Mouse (Mus musculus) adrenal gland, postnatal 36 days (tissue): ENCODE measurements around the gene Ugt1a1. TPM values are rescaled to one million over a fixed set of nuclear protein-coding genes. Genes with fewer than 3 reads are reported as not detected.

ENCODE experiments used
- DNase-seq, 2 experiments: peaks; one replicate each; pipeline ENCODE4 v3.0.0; 2021; ENCODE audit warnings: mixed read lengths in 1 of 2
- total RNA-seq, 2 experiments: library from RNA; stranded (reverse); gene quantifications; 2 replicates each; pipeline ENCODE4 v1.2.3; 2021

Ugt1a1 gene
- total RNA-seq, 2 experiments from 2014 or later: 0.73 to 55.5 TPM

GRCm38 (mm10) chr1:88258881-88259642 is 47.3 kb downstream of the Ugt1a1 start:
- peak; percentile 49 to 66 for DNase-seq

- no peak for DNase-seq
These were observed 47.9 kb downstream of the Ugt1a1 start for GRCm38 (mm10) chr1:88259643-88260024.

GRCm38 (mm10) chr1:88260114-88260513 is 48.4 kb downstream of the Ugt1a1 start:
- peak in 1 of 2 experiments; percentile 71 for DNase-seq

- no peak for DNase-seq
These were observed 49.0 kb downstream of the Ugt1a1 start for GRCm38 (mm10) chr1:88260604-88261377.

- no peak for DNase-seq
These were observed 49.9 kb downstream of the Ugt1a1 start for GRCm38 (mm10) chr1:88261706-88262105.

GRCm38 (mm10) chr1:88262255-88262654 is 50.5 kb downstream of the Ugt1a1 start:
- peak; percentile 87 to 89 for DNase-seq

- DNase-seq: no peak
These were observed 51.2 kb downstream of the Ugt1a1 start for GRCm38 (mm10) chr1:88262961-88263360.

- no peak for DNase-seq
These were observed 52.0 kb downstream of the Ugt1a1 start for GRCm38 (mm10) chr1:88263778-88264177.

- DNase-seq: no peak
These were observed 52.6 kb downstream of the Ugt1a1 start for GRCm38 (mm10) chr1:88264237-88264868.

- peak in 1 of 2 experiments; percentile 70 for DNase-seq
These were observed 53.1 kb downstream of the Ugt1a1 start for GRCm38 (mm10) chr1:88264869-88265240.

GRCm38 (mm10) chr1:88266123-88266522 is 54.4 kb downstream of the Ugt1a1 start:
- no peak for DNase-seq

GRCm38 (mm10) chr1:88267489-88267888 is 55.7 kb downstream of the Ugt1a1 start:
- DNase-seq: no peak

GRCm38 (mm10) chr1:88268070-88268469 is 56.3 kb downstream of the Ugt1a1 start:
- DNase-seq: no peak

Other genes with a start within 250 kb of the Ugt1a1 start
- 10 to 100 TPM; 22.7 to 23.8 TPM for gene Usp40, start 203.4 kb upstream of the Ugt1a1 start, total RNA-seq
- gene Ugt1a10, start 156.6 kb upstream of the Ugt1a1 start, total RNA-seq: under 1 TPM in 1 of 2 experiments, not detected in 1; 0.16 TPM
- gene Ugt1a9, start 141.2 kb upstream of the Ugt1a1 start, total RNA-seq: under 1 TPM in 1 of 2 experiments, not detected in 1; 0.26 TPM
- gene Ugt1a8, start 124.1 kb upstream of the Ugt1a1 start, total RNA-seq: not detected
- gene Ugt1a7c, start 116.9 kb upstream of the Ugt1a1 start, total RNA-seq: 1 to 10 TPM; 2.7 to 2.8 TPM
- 1 to 10 TPM; 3.6 to 7.5 TPM for gene Ugt1a6b, start 108.7 kb upstream of the Ugt1a1 start, total RNA-seq
- gene Ugt1a6a, start 77.2 kb upstream of the Ugt1a1 start, total RNA-seq: 10 to 100 TPM; 15.0 to 15.7 TPM
- gene Ugt1a5, start 45.9 kb upstream of the Ugt1a1 start, total RNA-seq: under 1 TPM; 0.17 to 0.20 TPM
- gene Ugt1a2, start 11.4 kb upstream of the Ugt1a1 start, total RNA-seq: under 1 TPM in 1 of 2 experiments, not detected in 1; 0.33 TPM
- 1 to 10 TPM; 1.5 to 5.9 TPM for gene Dnajb3, start 6.2 kb upstream of the Ugt1a1 start, total RNA-seq
- under 1 TPM; 0.30 to 0.43 TPM for gene Mroh2a, start 15.0 kb downstream of the Ugt1a1 start, total RNA-seq
- gene Hjurp, start 65.7 kb downstream of the Ugt1a1 start, total RNA-seq: 10 to 100 TPM; 31.0 to 35.9 TPM
- gene Trpm8, start 65.7 kb downstream of the Ugt1a1 start, total RNA-seq: not detected
- not detected for gene Spp2, start 195.0 kb downstream of the Ugt1a1 start, total RNA-seq